Mouse (Mus musculus): Measurements from ENCODE around the gene Mthfr.
"Not testable (repeated sequence)": the region's sequence is repeated elsewhere in the genome, so short reads cannot be mapped to it uniquely, and the experiment has no call there.

The Mthfr gene

GRCm38 (mm10) chr4:148040029-148040830, 1.4 kb downstream of the Mthfr start:
- DNase-seq (ENCODE audit: low spot score in 2 of 2): no peak

GRCm38 (mm10) chr4:148040933-148041610, 2.2 kb downstream of the Mthfr start:
- peak in 1 of 2 experiments; percentile 32 for DNase-seq (ENCODE audit: low spot score in 2 of 2)

- DNase-seq (ENCODE audit: low spot score in 2 of 2): no peak
These were observed 2.8 kb downstream of the Mthfr start for GRCm38 (mm10) chr4:148041611-148042191.

GRCm38 (mm10) chr4:148043327-148043726, 4.5 kb downstream of the Mthfr start:
- DNase-seq (ENCODE audit: low spot score in 2 of 2): not testable (repeated sequence)

GRCm38 (mm10) chr4:148044113-148044512, 5.2 kb downstream of the Mthfr start:
- no peak for DNase-seq (ENCODE audit: low spot score in 2 of 2)

GRCm38 (mm10) chr4:148046450-148047031, 7.7 kb downstream of the Mthfr start:
- DNase-seq (ENCODE audit: low spot score in 2 of 2): no peak

GRCm38 (mm10) chr4:148050396-148050914, 11.6 kb downstream of the Mthfr start:
- not testable (repeated sequence) for DNase-seq (ENCODE audit: low spot score in 2 of 2)

- no peak for DNase-seq (ENCODE audit: low spot score in 2 of 2)
These were observed 12.3 kb downstream of the Mthfr start for GRCm38 (mm10) chr4:148051046-148051776.

- DNase-seq (ENCODE audit: low spot score in 2 of 2): no peak
These were observed 13.0 kb downstream of the Mthfr start for GRCm38 (mm10) chr4:148051886-148052285.

- no peak for DNase-seq (ENCODE audit: low spot score in 2 of 2)
These were observed 14.1 kb downstream of the Mthfr start for GRCm38 (mm10) chr4:148052976-148053375.

GRCm38 (mm10) chr4:148053417-148053920, 14.6 kb downstream of the Mthfr start:
- no peak for DNase-seq (ENCODE audit: low spot score in 2 of 2)

GRCm38 (mm10) chr4:148054961-148055695, 16.3 kb downstream of the Mthfr start:
- DNase-seq (ENCODE audit: low spot score in 2 of 2): no peak

GRCm38 (mm10) chr4:148056246-148056645, 17.4 kb downstream of the Mthfr start:
- DNase-seq (ENCODE audit: low spot score in 2 of 2): no peak

- DNase-seq (ENCODE audit: low spot score in 2 of 2): no peak
These were observed 17.9 kb downstream of the Mthfr start for GRCm38 (mm10) chr4:148056801-148057200.

GRCm38 (mm10) chr4:148057661-148058209, 18.9 kb downstream of the Mthfr start:
- no peak for DNase-seq (ENCODE audit: low spot score in 2 of 2)

- DNase-seq (ENCODE audit: low spot score in 2 of 2): no peak
These were observed 19.4 kb downstream of the Mthfr start for GRCm38 (mm10) chr4:148058218-148058819.

- no peak for DNase-seq (ENCODE audit: low spot score in 2 of 2)
These were observed 20.1 kb downstream of the Mthfr start for GRCm38 (mm10) chr4:148058993-148059392.

- peak in 1 of 2 experiments; percentile 27 for DNase-seq (ENCODE audit: low spot score in 2 of 2)
These were observed 21.5 kb downstream of the Mthfr start for GRCm38 (mm10) chr4:148060120-148061085.

- DNase-seq (ENCODE audit: low spot score in 2 of 2): no peak
These were observed 22.2 kb downstream of the Mthfr start for GRCm38 (mm10) chr4:148061086-148061480.
